Mouse (Mus musculus): ENCODE measurements at regions not wholly inside any gene's neighbourhood (a gene's known extent, or its start where the extent isn't known, plus 50 kb on each side); places are given as distances from the start of the nearest gene placed in this dataset.
A peak's percentile ranks its signal among the peaks of the same experiment; 100 is the strongest.

GRCm38 (mm10) chr3:130936336-130936735, 173.9 kb upstream of the Lef1 start:
- DNase-seq, result no peak

GRCm38 (mm10) chr3:130935926-130936315, 174.3 kb upstream of the Lef1 start:
- DNase-seq, result no peak

GRCm38 (mm10) chr3:130935302-130935925, 174.9 kb upstream of the Lef1 start:
- DNase-seq, result peak; percentile 26

GRCm38 (mm10) chr3:130932723-130933122, 177.5 kb upstream of the Lef1 start:
- DNase-seq, result no peak

GRCm38 (mm10) chr3:130932226-130932625, 178.0 kb upstream of the Lef1 start:
- DNase-seq, result no peak

GRCm38 (mm10) chr3:130925000-130925399, 185.3 kb upstream of the Lef1 start:
- DNase-seq, result no peak

- DNase-seq, result no peak
These were observed 186.7 kb upstream of the Lef1 start for GRCm38 (mm10) chr3:130923615-130923958.

GRCm38 (mm10) chr3:130922812-130923614, 187.3 kb upstream of the Lef1 start:
- DNase-seq, result no peak

GRCm38 (mm10) chr3:130921621-130922245, 188.5 kb upstream of the Lef1 start:
- no peak for DNase-seq

GRCm38 (mm10) chr3:130913812-130914211, 183.6 kb upstream of the Rpl34 start:
- DNase-seq, result no peak

- DNase-seq, result no peak
These were observed 174.9 kb upstream of the Rpl34 start for GRCm38 (mm10) chr3:130905101-130905500.

GRCm38 (mm10) chr3:130903329-130903728, 173.1 kb upstream of the Rpl34 start:
- DNase-seq, result no peak

- no peak for DNase-seq
These were observed 172.2 kb upstream of the Rpl34 start for GRCm38 (mm10) chr3:130902376-130902775.

GRCm38 (mm10) chr3:130901343-130901742, 171.1 kb upstream of the Rpl34 start:
- DNase-seq, result no peak

GRCm38 (mm10) chr3:130900846-130901245, 170.6 kb upstream of the Rpl34 start:
- no peak for DNase-seq

- DNase-seq, result no peak
These were observed 170.0 kb upstream of the Rpl34 start for GRCm38 (mm10) chr3:130900054-130900840.

GRCm38 (mm10) chr3:130894168-130894814, 164.1 kb upstream of the Rpl34 start:
- no peak for DNase-seq

- no peak for DNase-seq
These were observed 161.1 kb upstream of the Rpl34 start for GRCm38 (mm10) chr3:130891310-130891709.

GRCm38 (mm10) chr3:130888587-130888986, 158.4 kb upstream of the Rpl34 start:
- no peak for DNase-seq

- DNase-seq, result peak; percentile 13
These were observed 157.5 kb upstream of the Rpl34 start for GRCm38 (mm10) chr3:130887540-130888312.

- DNase-seq, result no peak
These were observed 155.8 kb upstream of the Rpl34 start for GRCm38 (mm10) chr3:130885974-130886373.

GRCm38 (mm10) chr3:130884393-130884792, 154.2 kb upstream of the Rpl34 start:
- no peak for DNase-seq

Data from lung, postnatal 10 days (tissue).